Mouse (Mus musculus) cerebellum, adult 11-12 months (tissue): Measurements from ENCODE around the gene 1110004F10Rik.

Experiments
- DNase-seq: peaks from one replicate; pipeline ENCODE4 v3.0.0; 2022

The 1110004F10Rik gene

DNA sequence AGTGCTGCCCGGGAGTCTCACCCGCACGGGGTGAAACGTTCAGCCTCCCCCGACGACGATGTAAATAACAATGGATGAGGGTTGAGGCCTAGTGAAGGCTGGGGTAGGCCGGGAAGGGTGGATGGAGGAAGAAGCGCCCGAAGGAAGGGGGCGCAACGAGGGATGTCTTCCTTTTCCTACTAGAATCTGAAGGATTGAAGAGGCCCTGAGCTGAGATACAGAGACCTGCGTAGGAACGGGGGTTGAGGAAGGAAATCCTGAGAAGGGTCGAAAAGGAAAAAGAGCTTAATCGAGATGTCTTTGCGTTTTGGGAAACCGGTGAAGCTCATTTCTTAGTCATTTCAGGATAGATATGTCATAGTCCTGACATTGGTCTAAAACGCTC lies 54.3 kb downstream of the 1110004F10Rik start:
- DNase-seq: no peak

DNA sequence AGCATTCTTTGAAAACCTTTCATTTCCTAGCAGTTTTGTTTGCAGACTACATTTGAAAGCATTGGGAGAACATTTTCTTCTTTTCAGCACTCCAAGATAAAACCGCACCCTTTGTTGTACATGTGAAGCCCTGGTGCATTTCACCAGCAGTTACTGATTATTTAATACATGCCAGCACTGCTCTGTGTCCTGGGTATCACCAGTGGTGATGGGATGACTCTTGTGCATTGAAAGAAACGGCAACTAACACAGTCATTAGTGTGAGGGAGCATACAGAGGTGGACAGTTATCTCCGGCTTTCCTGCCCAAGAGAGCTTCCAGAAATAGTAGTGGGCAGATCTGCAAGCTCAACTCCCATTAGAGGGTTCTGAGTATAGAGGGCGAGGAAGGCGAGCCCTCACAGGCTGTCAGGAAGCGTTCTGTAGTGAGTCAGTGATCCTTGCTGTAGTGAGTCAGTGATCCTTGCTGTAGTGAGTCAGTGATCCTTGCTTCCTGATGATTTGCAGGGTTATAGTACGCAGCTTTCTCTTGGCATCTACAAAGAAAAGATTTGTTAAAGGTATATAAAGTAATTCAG lies 60.8 kb downstream of the 1110004F10Rik start:
- DNase-seq: no peak

DNA sequence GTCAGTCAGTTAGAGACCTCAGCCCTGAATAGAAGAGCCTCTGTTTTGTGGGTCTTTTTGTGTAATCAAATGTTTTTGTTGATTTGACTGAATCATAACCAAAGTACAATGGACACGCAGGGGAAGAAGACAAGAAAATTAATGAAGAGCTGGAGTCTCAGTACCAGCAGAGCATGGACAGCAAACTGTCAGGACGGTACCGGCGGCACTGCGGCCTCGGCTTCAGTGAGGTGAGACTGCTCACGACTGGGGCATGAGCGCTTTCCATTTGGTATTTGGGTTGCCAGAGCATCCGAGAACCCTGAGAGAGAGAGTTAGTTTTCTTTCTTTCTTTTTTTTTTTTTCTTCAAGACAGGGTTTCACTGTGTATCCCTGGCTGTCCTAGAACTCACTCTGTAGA lies 63.9 kb downstream of the 1110004F10Rik start:
- DNase-seq: no peak

DNA sequence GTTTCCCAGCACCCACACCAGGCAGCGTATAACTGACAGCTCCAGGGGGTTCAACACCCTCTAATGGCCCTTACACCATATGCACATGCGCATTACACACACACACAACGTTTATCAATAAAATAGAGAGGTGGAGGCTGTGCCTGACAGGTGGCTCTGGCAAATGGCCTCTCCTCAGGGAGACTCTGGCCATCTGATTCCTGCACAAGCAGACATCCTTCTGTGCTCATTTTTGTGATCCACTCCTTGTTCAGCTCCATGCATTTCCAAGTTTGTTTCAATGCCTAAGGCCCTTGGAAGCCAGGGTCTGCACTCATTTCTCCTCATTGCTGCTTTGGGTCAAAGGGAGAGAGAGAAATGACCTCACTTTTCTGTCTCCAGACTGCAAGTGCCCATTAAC lies 71.5 kb downstream of the 1110004F10Rik start:
- no peak for DNase-seq

DNA sequence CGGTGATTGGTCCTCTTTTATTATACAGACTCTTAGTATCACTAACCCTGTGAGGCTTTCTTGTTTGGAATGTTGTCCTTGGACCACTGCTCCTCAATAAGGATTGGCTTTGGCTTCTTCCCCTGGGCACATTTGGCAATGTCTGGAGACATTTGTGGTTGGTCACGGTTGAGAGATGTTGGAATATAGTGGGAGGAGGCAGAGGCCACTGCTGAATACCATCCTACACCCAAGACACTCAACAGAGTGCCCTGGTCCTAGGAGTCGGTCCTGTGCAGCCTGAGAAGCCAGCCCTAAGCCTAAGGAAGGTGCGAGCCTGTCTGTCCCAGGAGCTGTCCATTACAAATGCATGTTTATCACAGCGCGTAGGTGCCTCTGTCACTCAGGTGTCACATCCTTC lies 72.3 kb downstream of the 1110004F10Rik start:
- no peak for DNase-seq

DNA sequence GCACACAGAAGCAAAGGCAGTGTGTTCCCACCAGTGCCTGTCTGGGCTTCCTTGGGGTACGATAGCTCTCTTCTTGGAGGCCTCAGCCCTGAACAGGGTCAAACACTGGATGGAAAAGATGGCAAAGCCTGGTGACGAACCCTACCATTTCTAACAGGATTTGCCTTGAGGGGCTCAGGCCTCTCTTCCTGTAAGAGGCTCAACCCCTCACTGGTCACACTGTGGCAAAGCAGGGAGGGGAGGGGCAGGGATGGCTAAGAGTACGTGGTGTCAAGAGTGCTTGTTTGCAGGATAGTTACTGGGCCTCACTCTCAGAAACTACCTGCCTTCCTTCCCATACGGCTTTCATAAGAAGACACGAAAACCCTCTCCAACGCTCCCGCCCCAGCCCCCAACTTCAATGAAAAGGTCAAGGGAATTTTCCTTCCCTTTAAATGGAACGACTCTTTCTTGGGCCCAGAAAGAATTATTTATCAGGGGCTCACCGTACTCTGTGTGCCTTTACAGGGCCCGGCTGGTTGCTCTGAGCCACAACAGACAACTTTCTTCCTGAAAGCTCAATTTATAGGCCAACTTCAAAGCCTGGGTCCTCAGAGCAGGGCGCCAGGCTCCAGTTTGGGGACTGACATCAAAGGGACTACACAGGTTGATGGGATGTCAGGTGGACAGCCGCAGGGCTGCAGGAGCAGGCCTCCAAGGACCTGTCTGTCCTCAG lies 76.2 kb downstream of the 1110004F10Rik start:
- DNase-seq: no peak

DNA sequence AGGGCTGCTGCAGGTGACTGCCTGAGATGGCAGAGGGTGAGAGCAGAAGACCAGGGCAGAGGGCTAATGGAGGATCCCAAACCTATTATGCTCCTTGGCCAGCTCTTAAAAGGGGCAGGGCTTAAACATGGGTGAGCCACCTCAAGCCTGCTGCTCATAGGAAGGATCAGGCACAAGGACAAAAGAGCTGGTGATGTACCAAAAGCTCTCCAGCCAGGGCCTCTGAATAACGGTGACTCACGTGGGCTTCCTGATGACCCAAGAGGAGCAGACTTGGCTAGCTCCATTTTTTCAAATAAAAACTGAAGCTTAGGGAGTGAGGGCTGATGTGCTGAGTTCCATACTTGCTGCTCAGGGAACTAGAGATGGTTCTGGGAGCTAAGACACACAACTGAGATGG lies 76.8 kb downstream of the 1110004F10Rik start:
- no peak for DNase-seq

DNA sequence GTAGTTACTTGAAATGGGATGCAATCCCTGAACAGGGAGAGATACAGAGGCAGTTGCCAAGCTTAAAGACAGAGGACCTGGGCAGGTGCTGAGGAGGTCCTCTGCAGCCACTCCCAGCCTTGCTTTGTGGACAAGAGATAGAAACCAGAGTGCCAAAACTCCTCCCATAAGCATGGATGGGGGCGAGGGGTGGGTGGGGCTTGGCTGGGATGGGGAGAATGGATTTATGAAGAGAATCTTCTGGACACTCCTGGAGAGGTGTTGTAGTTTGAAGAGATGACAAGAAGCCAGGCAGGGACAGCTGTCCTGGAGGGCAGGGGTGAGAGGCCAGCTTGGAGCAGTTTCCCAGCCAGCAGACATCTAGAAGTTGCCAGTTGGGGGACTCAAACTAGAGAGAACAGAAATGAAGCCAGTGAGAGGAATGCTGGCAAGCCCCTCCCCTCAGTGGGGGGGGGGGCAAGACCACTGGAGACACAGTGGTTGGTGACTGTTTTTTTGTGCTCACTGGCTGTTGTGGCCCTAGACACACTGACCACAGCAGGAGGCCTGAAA lies 80.2 kb downstream of the 1110004F10Rik start:
- DNase-seq: no peak

DNA sequence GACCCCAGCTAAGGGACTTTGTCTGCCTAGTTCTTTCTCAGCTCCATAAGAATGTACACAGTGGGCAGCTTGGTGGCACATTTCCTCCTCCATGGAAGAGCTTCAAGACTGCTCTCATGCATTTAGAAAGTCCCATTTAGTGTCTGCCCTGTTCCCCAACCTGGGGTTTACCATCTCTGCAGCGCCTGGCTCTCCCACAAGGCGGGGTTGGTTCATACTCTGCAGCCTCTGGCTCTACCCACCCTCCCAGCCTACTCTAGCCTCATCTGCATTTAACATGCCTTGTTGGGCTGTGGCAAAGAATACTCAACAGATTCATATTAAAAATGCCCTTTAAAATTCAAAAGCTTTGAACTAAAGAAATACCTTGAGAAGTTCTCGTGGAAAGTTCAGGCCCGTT lies 81.5 kb downstream of the 1110004F10Rik start:
- DNase-seq: no peak

DNA sequence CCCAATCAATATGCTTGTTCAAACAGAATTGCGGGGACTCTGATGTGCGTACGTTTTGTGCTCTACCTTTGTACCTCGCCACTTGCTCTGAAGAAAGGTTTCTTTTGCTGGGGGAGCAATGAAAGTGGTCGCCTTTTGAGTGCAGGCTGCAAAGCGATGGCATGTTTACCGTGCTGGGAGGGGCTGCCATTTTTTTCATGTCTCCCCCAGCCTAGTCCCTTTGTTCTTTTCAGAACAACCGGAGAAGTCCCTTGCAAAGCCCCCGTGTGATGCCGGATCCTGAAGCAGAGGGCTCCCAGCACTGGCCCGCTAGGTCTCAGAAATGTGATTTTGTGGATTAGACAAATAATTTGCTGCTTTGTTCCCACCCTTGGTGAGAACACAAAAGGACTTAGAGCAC lies 82.0 kb downstream of the 1110004F10Rik start:
- DNase-seq: no peak

DNA sequence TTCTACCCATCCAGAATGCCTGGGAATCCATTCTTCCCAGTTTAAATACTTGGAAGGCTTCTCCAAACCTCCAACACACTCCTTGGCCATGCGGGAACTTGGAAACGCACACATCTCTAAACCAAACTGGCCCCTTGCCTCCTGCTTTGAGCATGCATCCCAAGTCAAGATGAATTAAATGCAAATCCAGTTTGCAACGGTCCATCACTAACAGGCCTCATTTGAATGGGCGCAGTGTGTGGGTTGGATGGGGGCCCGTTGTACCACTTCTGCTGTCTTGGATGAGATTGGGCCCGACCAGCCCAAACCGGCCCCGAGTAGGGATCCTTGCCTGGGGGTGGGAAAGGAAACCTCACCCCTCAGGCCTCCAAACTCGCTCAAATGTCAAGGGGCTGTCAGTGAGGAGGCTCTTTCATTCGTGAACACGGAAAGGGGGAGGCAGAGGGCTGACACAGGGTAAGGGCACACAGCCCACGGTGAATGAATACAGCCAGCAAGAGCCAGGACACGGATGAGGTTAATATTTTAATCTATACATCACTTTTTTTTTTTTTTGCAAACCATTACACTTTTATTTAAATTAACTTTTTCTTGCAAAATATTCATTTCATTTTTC lies 83.9 kb downstream of the 1110004F10Rik start:
- no peak for DNase-seq

DNA sequence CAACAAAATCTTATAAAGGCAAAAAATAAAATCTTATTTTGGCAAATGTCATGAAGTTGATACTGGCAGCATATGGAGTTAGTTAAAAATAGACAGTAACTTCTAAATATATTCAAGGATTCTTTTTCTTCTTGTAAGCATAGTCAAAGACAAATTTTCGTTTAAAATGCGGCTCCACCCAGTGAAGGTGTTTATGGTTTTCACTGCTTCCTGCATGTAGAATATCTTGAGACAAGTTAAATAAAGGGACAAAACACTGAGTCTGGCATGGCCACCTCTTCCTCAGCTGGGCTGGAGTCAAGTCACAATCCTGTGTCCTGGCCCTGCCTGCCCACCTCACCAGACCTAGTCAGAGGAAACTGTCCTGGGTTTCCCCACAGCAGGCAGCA lies 84.4 kb downstream of the 1110004F10Rik start:
- DNase-seq: no peak

DNA sequence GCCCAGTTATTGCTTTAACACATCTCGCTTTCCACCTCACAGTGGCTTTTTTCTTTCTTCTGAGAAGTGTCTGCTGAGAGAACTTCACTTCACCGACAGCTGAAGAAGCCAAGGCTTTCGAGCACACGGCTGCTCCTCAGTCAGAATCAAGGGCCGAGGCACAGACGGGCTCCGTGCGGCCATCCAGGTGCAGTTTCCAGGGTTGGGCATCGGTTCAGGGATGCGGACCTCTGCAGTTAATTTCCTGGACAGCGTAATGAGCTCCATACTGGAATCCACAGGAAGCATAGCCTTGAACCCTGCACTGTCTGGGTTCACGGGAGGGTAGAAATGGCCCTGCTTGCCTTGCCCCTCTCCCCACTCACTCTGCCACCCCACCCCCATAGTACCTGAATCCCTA lies 84.9 kb downstream of the 1110004F10Rik start:
- DNase-seq: no peak

DNA sequence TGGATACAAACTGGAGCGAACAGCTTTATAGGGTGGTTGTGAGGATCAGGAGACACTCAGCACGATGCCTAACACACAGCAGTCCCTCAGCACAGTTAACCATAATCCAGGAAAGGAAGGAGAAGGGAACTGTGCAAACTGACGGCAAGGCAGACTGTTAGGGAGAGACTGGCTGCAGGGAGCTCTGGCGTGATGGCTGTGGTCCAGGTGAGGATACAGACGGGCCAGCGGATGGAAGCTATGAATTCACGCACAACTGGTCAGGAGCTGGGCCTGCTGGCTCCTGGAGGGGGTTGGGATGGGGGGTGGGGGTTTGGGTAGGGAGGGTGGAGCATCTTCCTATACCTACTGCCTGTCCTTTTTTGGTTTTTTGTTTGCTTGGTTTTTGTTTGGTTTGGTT lies 86.5 kb downstream of the 1110004F10Rik start:
- no peak for DNase-seq

DNA sequence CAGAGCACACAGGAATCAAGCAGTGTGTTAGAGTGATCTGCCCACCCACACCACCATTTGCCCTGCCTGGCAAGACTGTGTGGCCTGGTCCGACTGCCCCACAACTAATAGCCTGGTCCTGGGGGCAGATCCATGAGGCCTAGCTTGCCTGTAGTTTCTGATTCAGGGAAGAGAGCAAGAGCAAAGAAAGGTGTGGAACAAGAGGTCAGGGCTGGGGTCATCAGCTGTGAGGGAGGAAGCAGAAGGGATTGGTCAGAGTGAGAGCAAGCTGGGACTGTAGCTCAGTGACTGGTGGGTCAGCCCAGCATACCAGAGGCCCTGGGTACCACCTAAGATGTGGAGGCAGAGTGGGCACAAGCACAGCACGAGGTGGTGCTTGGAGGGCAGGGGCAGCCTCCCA lies 87.9 kb downstream of the 1110004F10Rik start:
- no peak for DNase-seq

DNA sequence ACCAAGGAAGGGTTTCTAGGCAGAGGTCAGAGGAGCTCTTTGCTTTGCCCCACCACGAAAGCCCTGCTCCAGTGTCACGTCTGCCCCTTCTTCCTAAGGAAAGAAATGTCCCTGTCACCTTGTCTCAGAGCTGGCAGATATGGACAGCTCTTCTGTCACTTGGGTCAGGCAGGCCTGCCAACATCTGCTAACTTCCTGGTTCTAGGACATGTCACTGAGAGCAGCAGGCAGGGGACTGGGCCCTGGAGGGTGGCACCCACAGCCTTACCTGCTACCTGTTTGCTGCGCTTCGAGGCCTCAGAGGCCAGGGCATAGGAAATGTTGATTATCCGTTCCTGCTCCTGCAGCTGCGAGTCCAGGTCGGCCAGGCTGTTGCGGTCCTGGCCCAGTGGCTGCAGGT lies 89.1 kb downstream of the 1110004F10Rik start:
- DNase-seq: no peak

DNA sequence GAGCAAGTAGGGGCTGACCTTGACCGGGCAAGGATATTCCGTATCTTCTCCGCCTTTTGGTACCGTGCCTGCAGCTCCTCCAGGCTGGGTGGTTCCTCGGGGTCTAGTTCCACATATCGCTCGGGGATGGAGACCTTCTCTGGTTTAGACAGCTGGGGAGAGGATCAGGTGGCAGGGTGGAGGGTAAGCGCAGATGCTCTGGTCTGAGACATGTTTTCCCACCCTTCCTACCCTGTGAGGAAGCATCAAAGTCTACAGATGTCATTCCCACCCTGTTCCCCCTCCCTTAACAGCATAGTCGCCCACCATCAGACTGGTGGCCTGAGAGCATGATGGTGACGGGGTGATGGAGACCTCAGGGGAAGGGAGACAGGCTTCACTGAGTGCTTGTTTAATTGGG lies 90.2 kb downstream of the 1110004F10Rik start:
- DNase-seq: no peak

DNA sequence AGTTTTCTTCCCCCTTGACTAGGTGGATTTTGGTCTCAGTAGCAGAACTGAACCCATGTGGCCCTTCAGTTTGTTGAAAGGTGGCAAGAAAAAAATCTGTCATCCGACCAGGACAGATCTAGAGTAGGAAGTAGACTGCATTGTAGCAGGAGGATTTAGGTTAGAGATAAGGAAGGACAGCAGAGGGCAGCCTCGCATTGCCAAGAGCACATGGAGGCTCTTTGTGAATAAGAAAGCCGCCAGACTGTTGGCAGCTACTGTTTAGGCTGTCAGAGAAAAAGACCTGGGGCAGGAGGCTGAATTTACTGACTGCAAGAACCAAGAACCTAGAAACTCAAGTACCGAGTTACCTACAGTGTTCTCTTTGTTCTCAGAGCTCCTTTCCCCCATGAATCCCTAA lies 92.2 kb downstream of the 1110004F10Rik start:
- no peak for DNase-seq

DNA sequence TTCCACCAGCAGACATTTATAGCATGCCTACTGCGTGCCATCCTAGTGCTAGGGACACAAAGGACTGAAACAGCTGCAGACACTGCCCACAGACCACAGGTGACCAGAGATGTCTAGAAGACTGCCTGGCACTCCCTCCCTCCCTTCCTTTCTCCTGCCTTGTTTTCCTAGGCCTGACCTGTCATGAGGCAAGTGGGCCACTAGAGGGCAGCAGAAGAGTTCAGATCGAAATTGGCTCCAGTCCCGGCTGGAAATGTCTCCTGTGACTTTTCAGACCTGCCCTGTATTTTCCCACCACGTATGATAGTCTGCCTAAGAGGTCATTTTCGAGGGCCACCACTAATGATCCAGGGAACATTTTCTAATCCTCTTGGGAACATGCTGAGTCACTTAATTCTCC lies 92.9 kb downstream of the 1110004F10Rik start:
- DNase-seq: peak; percentile 57

DNA sequence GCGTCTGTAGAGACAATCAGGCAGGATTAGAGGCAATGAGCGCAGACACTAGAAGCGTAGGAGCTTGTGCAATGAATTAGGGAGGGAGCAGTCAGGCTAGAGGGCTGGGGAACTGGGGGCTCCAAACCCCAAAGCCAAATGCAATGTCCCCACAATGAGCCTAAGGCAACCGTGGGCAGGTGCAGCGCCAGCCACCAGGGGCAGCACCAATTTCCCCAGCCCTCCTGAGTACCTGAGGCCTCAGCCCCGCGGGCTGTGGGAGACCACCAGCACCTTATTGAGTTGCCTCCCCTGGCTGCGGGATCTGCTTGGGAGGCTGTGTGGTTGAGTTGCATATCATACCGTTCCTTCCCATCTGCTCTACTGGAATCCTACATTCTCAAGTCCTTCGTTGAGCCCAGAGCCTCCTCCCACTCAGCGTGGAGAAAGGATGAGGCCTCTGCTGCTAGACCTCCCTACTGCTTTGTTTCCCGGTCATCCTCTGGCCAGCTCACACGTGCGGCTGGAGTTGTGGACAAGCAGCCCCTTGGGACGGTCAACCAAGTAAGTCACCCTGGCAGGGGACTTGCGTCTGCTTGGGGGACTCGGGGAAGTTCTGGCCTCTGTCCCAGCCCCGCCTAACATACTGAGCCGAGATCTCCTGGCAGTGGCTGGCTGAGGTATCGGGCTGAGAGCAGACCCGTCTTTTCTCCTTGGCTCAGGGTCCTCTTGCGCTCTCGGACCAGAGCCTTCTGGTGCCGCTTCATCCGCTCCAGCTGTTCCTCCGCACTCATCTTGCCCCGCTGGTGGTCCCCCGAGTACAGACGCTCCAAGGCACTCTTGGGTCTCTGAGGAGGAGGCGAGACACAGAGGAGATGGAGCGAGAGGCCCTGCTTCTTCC lies 95.5 kb downstream of the 1110004F10Rik start:
- no peak for DNase-seq

DNA sequence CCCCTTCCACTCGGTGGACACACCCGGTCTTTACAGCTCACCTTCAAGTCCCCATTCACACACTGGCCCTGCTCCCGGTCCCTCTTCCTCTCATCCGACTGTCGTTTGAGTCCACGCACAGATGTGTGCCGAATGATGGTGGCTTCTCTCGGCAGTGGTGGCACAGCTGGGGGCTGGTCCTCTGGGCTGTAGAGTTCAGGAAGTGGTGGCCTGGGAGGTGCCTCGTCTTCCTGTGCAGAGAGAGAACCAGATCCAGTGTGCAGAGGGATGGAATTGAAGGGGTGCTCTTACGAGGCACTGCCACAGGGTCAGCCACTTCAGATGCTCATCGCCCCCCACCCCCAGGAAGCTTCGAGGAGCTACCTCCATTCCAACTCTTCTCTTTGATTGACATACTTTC lies 98.0 kb downstream of the 1110004F10Rik start:
- DNase-seq: no peak

DNA sequence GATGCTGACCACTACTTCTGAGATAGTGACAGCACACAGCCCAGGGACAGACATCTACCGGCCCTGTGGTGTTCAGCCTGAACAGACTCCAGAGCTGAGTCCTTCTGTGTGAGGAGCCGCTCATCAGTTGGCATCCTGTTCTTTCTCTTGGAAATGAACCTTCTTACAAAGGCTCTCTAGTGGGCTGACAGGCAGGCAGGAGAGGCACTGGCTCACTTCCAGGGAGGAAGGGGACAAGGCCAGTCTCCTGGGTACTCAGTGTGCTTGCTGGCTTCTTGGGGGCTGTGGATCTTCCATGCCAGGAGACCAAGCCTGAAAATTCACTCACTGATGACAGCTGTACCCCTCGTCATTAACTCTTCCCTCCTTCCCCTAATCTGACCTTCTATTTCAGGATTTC lies 98.5 kb downstream of the 1110004F10Rik start:
- DNase-seq: no peak

DNA sequence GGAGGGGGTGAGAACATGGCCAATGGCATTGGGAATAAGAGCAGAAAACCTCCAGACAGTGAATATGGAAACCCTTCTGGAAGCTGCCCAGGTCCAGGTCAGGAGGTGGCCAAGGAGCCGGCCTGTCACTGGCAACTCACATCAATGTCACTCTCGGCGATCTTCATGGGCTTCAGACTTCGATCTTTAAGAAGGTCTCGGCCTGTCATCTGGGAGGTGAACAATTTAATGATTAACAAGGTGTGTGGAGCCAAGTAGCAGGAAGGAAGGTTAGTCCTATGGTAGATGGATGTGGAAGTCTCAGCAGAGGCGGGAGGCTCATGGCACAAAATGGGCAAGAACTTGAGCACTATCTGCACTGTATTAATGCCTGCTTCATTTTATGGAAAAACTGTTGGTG lies 105.8 kb downstream of the 1110004F10Rik start:
- DNase-seq: no peak
